Comparison of ENCODE assay signal across 20 mouse cellular contexts in the genomic region with DNA sequence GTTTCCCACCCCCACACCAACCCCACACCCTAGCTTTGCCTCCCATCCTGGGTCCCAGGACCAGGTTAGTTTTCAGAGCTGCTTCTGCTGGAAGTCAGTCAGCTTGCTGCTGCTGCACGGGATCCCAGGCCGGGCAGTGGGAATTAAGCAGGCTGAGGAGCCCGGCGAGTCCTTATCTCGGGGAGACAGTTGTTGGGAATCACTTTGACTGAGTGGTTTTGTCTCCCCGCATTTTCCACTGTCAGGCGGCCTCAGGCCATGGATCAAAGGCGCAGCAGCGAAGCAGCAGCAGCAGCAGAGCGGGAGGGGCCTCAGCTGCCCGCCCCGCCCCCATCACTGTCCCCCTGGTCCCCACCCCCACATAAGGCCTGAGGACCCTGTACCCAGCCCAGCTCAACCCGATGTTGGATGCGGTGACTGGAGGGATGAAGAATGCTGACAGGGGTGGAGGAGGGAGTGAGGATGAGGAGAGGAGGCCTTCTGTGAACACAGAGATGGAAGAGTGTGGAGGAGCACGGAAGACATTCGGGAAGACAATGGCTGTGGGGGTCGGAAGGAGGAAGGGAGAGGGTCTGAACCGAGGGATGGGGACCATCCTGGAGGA.
DNase-seq lines count a peak whose midpoint lies in the region; ATAC-seq and TF ChIP-seq lines count a peak whose summit lies in the region.
"Had no signal": no experiment of that assay in that cellular context is flagged by ENCODE, and none has a peak within 500 bp of the region (broad histone marks: within the 10 kb centered on the region; RNA-seq: fewer than 3 reads in every experiment).

No protein-coding gene starts in this region.

- no peak overlapping the region for H3K27ac ChIP-seq in hindbrain, embryonic 11.5 days (ENCODE audit: low read depth, low read length)
- H3K27ac ChIP-seq in hindbrain, embryonic 16.5 days (ENCODE audit: low read depth, low read length): no peak overlapping the region
- H3K27ac ChIP-seq in midbrain, embryonic 12.5 days (replicated peaks): peak overlapping the region; percentile 63
- H3K27ac ChIP-seq in neural tube, embryonic 15.5 days (replicated peaks): no peak overlapping the region
- H3K27ac ChIP-seq: liver, embryonic 12.5 days had no signal

- H3K4me2 ChIP-seq in hindbrain, embryonic 11.5 days (replicated peaks; ENCODE audit: low read depth, low read length): peak overlapping the region; percentile 22; the same call in 1 of the 2 replicates
- no peak overlapping the region for H3K4me2 ChIP-seq in hindbrain, embryonic 16.5 days (ENCODE audit: low read length)
- H3K4me2 ChIP-seq in midbrain, embryonic 12.5 days (replicated peaks): peak overlapping the region; percentile 22; the same call in 1 of the 2 replicates
- H3K4me2 ChIP-seq in neural tube, embryonic 15.5 days: no peak overlapping the region; the same call in 1 of the 2 replicates
- H3K4me2 ChIP-seq: heart, embryonic 11.5 days; liver, embryonic 12.5 days had no signal

- H3K9ac ChIP-seq in hindbrain, embryonic 11.5 days (ENCODE audit: low read depth, low read length): no peak overlapping the region; the same call in 1 of the 2 replicates
- H3K9ac ChIP-seq in hindbrain, embryonic 16.5 days (ENCODE audit: low read depth, low read length): no peak overlapping the region
- no peak overlapping the region for H3K9ac ChIP-seq in midbrain, embryonic 12.5 days (replicated peaks)
- 0 out of 2 replicates have a peak overlapping the region, but pooled peaks have one; percentile 20 for H3K9ac ChIP-seq in neural tube, embryonic 15.5 days (replicated peaks)
- H3K9ac ChIP-seq: liver, embryonic 12.5 days had no signal

- no peaks in the 10 kb centered on the region for H3K36me3 ChIP-seq in hindbrain, embryonic 11.5 days (ENCODE audit: control insufficient read depth, insufficient read depth, low read length)
- H3K36me3 ChIP-seq in hindbrain, embryonic 16.5 days (ENCODE audit: control insufficient read depth, insufficient read depth, low read length): no peaks in the 10 kb centered on the region
- H3K36me3 ChIP-seq in midbrain, embryonic 12.5 days: no peaks in the 10 kb centered on the region
- H3K36me3 ChIP-seq in neural tube, embryonic 15.5 days: no peaks in the 10 kb centered on the region
- H3K36me3 ChIP-seq: liver, embryonic 12.5 days had no signal

- TF ChIP-seq POLR2A in brain, embryonic 14.5 days (IDR thresholded peaks at IDR 0.05; ENCODE audit: borderline replicate concordance, extremely low read depth, insufficient read depth, insufficient read length, poor library complexity, severe bottlenecking): no peak

- no peak for DNase-seq in hindbrain, embryonic 11.5 days (ENCODE audit: low spot score)
- DNase-seq in brain, embryonic 14.5 days (ENCODE audit: low read depth): peak; percentile 73
- no peak for DNase-seq in kidney, adult 18-20 months
- DNase-seq: adrenal gland, postnatal 10 days; B cell, adult 2 months; cerebellum, adult 9-11 months; embryo, embryonic 11 days; gastrocnemius, postnatal 36 days; kidney, adult 8-10 months; kidney, postnatal 4 days; lung, postnatal 14 days; right cerebral cortex, adult 18-20 months; thymus, postnatal 25 days had no signal

- 2% methylated on average over 18 of the region's 18 CpGs for WGBS in hindbrain, embryonic 11.5 days
- WGBS in hindbrain, embryonic 16.5 days: 5% methylated on average over 18 of the region's 18 CpGs
- 4% methylated on average over 18 of the region's 18 CpGs for WGBS in midbrain, embryonic 12.5 days
- WGBS in neural tube, embryonic 15.5 days: 9% methylated on average over 18 of the region's 18 CpGs

- H3K9me3 ChIP-seq in hindbrain, embryonic 11.5 days (ENCODE audit: control insufficient read depth, low read length): no peaks in the 10 kb centered on the region
- no peaks in the 10 kb centered on the region for H3K9me3 ChIP-seq in hindbrain, embryonic 16.5 days (ENCODE audit: control insufficient read depth, low read length)
- H3K9me3 ChIP-seq in midbrain, embryonic 12.5 days: no peaks in the 10 kb centered on the region
- no peaks in the 10 kb centered on the region for H3K9me3 ChIP-seq in neural tube, embryonic 15.5 days (replicated peaks)
- H3K9me3 ChIP-seq: liver, embryonic 12.5 days had no signal

- TF ChIP-seq CTCF in brain, embryonic 14.5 days (IDR thresholded peaks at IDR 0.05; ENCODE audit: borderline replicate concordance, extremely low read depth, insufficient read depth, insufficient read length): no peak

- peak; percentile 26; the same call in 1 of the 2 replicates for ATAC-seq in hindbrain, embryonic 11.5 days (ENCODE audit: low FRiP score)
- no peak for ATAC-seq in hindbrain, embryonic 16.5 days
- peak; percentile 38; the same call in 1 of the 2 replicates for ATAC-seq in midbrain, embryonic 12.5 days (ENCODE audit: low FRiP score, low read depth)
- ATAC-seq in neural tube, embryonic 15.5 days (ENCODE audit: low FRiP score): no peak
- ATAC-seq in megakaryocyte-erythroid progenitor cell, adult 5-6 weeks (replicated peaks; ENCODE audit: low FRiP score, low TSS enrichment, poor library complexity, severe bottlenecking): no peak
- ATAC-seq: liver, embryonic 12.5 days had no signal

- peaks cover 16% of the 10 kb centered on the region for H3K4me1 ChIP-seq in hindbrain, embryonic 11.5 days (replicated peaks; ENCODE audit: control insufficient read depth, insufficient read depth, low read length)
- 0 out of 2 replicates have a peak, but pooled peaks cover 5% of the 10 kb centered on the region for H3K4me1 ChIP-seq in hindbrain, embryonic 16.5 days (ENCODE audit: control insufficient read depth, insufficient read depth, low read depth, low read length)
- peaks cover 48% of the 10 kb centered on the region for H3K4me1 ChIP-seq in midbrain, embryonic 12.5 days
- peaks cover 15% of the 10 kb centered on the region for H3K4me1 ChIP-seq in neural tube, embryonic 15.5 days
- H3K4me1 ChIP-seq: liver, embryonic 12.5 days had no signal

- H3K27me3 ChIP-seq in hindbrain, embryonic 11.5 days (ENCODE audit: control insufficient read depth, insufficient read depth, low read length): peaks cover 4% of the 10 kb centered on the region
- H3K27me3 ChIP-seq in hindbrain, embryonic 16.5 days (replicated peaks; ENCODE audit: control insufficient read depth, insufficient read depth, low read length): peaks cover 6% of the 10 kb centered on the region; the same call in 1 of the 2 replicates
- H3K27me3 ChIP-seq in midbrain, embryonic 12.5 days: peaks cover 70% of the 10 kb centered on the region
- peaks cover 21% of the 10 kb centered on the region; the same call in 1 of the 2 replicates for H3K27me3 ChIP-seq in neural tube, embryonic 15.5 days (replicated peaks)

- no peak overlapping the region for H3K4me3 ChIP-seq in hindbrain, embryonic 11.5 days (ENCODE audit: low read depth, low read length)
- H3K4me3 ChIP-seq in hindbrain, embryonic 16.5 days (ENCODE audit: low read length): no peak overlapping the region
- H3K4me3 ChIP-seq in midbrain, embryonic 12.5 days: no peak overlapping the region
- no peak overlapping the region for H3K4me3 ChIP-seq in neural tube, embryonic 15.5 days (replicated peaks)
- H3K4me3 ChIP-seq: erythroblast, embryonic 14.5 days; liver, embryonic 12.5 days had no signal

Comparison
In these comparisons a context has a peak if more than half of its experiments do, and no peak if none do; other contexts are left out.
1. ATAC-seq: peak in hindbrain, embryonic 11.5 days (single experiment) and midbrain, embryonic 12.5 days (single experiment); none in hindbrain, embryonic 16.5 days (single experiment), neural tube, embryonic 15.5 days (single experiment) and megakaryocyte-erythroid progenitor cell, adult 5-6 weeks (single experiment).
2. H3K4me2 ChIP-seq: peak in hindbrain, embryonic 11.5 days (single experiment) and midbrain, embryonic 12.5 days (single experiment); none in hindbrain, embryonic 16.5 days (single experiment) and neural tube, embryonic 15.5 days (single experiment).